Mouse (Mus musculus) CD4-positive helper T cell, adult 2 months (primary cell): Measurements from ENCODE around the gene Mrgprb2.

Experiments used
- DNase-seq: peaks from one replicate; pipeline ENCODE4 v3.0.0-alpha.2; 2012; ENCODE audit warnings: low read depth, missing footprints, low spot score

The Mrgprb2 gene

GRCm38 (mm10) chr7:48557986-48558385 is at the start of gene Mrgprb2:
TSS of gene Mrgprb2 (minus strand) at chr7:48558086.
- DNase-seq = no peak
